Mouse (Mus musculus) ES-Bruce4 (cell line): ENCODE measurements around the gene H2al1f.

Source experiments
- CTCF ChIP-seq: IDR thresholded peaks from one replicate; pipeline ENCODE4 v1.8.1; 2011; ENCODE audit warnings: low read depth, low read length
- POLR2A ChIP-seq: IDR thresholded peaks from one replicate; pipeline ENCODE4 v1.8.1; 2011; ENCODE audit warnings: low read length; ENCODE audit not compliant: insufficient read depth

DNA sequence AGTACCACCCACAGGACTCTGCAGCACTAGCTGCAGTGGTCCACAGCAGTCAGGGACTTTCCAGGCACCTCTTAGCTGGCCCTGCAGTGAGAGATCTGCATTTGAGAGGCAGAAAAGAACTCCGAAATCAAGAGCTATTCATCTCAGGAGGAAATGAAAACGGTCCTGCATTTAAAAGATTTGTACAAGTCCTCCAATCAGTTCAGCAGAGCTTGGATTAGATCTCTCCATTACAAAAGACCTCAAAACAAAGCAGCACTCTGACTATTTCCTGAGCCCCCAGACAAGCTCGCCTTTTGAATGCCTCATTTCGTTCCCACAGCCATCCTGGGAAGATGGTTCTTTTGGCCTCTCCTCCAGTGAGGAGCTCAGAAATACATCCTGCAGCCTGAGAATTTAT lies 25.7 kb upstream of the H2al1f start:
- TF ChIP-seq CTCF = no peak
- TF ChIP-seq POLR2A = no peak
